Mouse (Mus musculus) neutrophil, adult 5-6 weeks (primary cell): ENCODE measurements around the gene Zfp710. TPM values are rescaled to one million over a fixed set of nuclear protein-coding genes. Genes with fewer than 3 reads are reported as not detected.

ENCODE experiments used
- ATAC-seq: fragments of 151-379, 151-347 bp; 2 replicates; pipeline ENCODE4 v1.8.0; 2017; ENCODE audit warnings: mild to moderate bottlenecking, moderate TSS enrichment; ENCODE audit not compliant: insufficient number of reproducible peaks, poor library complexity, low FRiP score, severe bottlenecking; ENCODE audit errors: extremely low read depth
- total RNA-seq: library from RNA; stranded (forward); fragments of 200-1000 nt; gene quantifications from 2 replicates; pipeline ENCODE4 v1.2.3, GENCODE M21; 2017

The Zfp710 gene
- total RNA-seq, 1 experiment from 2014 or later, result 67.2 TPM

GRCm38 (mm10) chr7:80025391-80026117 lies 940 bp downstream of the Zfp710 start:
- ATAC-seq, result no peak

DNA sequence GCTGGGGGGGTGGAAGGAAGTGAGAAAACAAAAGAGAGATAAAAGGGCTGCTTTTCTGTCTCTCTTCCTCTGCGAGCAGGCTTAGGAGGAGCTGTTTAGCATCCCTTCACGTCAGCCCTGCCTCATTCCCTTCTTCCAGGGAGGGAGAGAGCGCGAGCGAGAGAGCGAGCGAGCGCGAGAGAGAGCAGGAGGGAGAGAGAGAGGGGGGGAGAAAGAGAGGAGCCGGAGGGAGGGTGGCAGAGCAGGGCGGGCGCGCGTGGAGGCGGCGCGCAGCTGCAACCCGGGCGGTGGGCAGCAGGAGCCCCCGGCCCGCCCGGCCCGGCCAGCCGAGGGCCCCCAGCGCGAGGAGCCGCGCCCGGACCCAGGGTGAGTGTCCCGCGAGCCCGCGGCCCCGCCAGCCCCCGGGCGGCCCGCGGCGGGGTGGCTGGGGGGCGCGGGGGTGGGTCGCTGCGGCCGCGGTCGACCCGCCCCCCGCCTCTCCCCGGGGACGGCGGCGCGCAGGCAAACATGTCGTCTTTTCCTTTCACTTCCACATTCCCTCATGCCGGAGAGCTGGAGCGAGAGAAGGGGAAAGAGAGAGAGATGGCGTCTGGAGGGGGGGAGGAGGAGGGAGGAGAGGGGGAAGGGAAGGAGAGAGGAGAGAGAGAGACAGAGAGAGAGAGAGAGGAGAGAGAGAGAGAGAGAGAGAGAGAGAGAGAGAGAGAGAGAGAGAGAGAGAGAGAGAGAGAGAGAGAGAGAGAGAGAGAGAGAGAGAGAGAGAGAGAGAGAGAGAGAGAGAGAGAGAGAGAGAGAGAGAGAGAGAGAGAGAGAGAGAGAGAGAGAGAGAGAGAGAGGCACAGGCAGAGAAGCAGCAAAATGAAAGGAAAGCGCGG lies 1.7 kb downstream of the Zfp710 start:
- no peak for ATAC-seq

- peak; percentile 28; the same call in 1 of the 2 replicates for ATAC-seq
Measured at GRCm38 (mm10) chr7:80026990-80027635, 2.5 kb downstream of the Zfp710 start.

GRCm38 (mm10) chr7:80027636-80028417 lies 3.2 kb downstream of the Zfp710 start:
- ATAC-seq, result no peak

- ATAC-seq, result no peak
Measured at GRCm38 (mm10) chr7:80028418-80028720, 3.8 kb downstream of the Zfp710 start.

DNA sequence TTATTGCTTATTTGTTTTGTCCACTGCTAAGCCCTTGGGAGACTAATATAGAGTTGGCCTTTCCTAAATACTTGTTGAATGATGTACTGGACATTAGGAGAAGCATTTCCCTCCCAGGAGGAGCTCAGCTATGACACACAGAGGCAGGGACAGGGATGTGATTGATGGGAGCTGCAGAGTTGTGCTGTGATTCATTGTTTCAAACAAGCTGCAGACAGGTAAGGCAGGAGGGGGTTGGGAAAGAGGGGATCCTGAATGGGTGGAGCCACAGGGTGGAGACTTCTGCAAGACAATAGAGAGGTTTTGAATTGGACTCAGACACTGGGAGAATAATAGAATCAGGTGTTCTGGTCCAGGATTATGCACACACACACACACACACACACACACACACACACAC lies 5.4 kb downstream of the Zfp710 start:
- ATAC-seq, result no peak

DNA sequence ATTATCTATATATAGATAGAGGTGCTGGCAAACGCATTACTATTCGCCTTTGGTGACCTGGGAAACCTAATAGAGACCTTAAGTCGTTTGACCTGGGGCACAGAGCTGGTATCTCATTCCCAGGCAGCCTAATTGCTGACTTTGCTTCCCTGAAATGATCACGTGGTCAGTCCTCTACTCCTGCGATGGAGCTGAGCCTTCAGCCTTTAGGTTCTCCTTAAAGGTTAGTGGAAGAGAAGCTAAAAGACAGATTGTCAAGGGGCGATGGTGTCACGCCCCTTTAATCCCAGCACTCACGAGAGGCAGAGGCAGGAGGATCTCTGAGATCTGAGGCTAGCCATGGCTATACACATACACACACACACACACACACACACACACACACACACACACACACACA lies 5.9 kb downstream of the Zfp710 start:
- no peak for ATAC-seq

- no peak for ATAC-seq
Measured at GRCm38 (mm10) chr7:80030987-80031386, 6.4 kb downstream of the Zfp710 start.

DNA sequence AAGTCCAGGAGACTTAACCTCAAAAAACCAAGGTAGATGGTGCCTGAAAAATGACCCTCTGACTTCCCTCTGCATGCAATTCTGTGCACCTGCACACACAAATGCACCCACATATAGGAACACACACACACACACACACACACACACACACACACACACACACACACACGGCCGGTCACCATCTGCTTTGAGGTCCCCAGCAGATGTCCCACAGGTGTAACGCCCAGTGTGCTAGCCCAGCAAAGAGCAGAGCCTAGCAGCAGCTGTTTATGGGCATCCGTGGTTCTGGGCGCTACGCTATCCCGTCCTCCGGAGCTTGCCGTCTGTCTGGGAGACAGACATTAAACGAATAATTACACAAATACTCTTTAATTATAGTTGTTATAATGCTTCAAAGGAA lies 6.9 kb downstream of the Zfp710 start:
- no peak for ATAC-seq

GRCm38 (mm10) chr7:80032216-80033052 lies 7.8 kb downstream of the Zfp710 start:
- ATAC-seq, result 0 out of 2 replicates have a peak, but pooled peaks have one; percentile 14

DNA sequence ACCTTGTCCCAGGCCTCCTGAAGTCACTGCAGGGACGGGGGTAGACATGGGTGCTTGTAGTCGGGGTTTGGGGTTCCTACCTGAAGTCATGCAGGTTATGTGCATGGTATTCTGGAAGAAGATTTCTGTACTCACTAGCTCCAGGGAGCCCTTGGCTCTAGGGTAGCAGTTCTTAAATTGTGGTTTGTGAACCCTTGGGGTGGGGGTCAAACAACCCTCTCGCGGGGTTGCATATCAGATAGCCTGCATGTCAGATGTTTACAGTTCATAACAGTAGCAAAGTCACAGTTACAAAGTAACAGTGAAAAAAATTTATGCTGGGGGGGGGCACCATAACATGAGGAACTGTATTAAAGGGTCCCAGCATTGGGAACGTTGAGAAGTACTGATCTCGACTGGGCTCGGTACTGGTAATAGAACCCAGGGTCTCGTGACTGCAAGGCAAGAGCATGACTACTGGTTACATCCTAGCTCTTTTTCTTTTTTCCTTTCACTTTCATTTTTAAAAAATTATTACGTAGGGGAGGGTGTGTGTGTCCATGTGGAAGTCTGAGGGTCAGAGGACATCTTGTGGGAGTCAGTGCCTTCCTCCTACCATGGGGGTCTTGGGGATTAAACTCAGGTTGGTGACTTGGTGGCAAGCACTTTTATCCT lies 8.6 kb downstream of the Zfp710 start:
- no peak for ATAC-seq

DNA sequence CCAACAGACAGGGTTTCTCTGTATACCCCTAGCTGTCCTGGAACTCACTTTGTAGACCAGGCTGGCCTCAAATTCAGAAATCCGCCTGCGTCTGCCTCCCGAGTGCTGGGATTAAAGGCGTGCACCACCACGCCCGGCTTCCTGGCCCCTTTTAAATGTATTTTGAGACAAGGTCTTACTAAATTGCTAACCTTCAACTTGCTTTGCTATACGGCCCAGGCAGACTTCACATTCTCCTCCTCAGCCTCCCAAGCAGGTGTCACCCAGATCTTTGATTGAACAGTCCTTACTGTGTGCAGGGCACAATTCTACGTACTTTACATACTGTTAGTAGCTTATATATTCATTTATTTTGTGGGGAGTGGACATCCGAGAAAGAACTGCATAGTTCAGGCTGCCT lies 9.2 kb downstream of the Zfp710 start:
- ATAC-seq, result no peak

DNA sequence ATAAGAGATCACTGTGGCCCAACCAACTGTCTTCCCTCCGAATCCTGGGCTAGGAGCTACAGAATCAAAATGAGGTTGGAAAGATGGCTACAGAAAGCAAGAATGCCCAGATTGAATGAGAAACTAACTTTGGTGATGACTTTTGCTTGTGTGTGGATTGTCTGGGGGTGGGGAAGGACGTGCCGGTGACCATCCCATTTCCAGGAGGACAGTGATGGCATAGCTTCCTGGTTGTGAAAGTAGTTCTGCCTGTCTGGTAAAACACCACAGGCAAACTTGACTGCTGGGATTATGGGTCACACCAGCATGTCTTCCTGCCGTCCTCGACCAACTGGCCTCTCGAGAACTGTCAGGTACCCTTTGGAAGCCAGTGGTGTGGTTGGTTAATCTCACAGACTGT lies 10.5 kb downstream of the Zfp710 start:
- ATAC-seq, result no peak

DNA sequence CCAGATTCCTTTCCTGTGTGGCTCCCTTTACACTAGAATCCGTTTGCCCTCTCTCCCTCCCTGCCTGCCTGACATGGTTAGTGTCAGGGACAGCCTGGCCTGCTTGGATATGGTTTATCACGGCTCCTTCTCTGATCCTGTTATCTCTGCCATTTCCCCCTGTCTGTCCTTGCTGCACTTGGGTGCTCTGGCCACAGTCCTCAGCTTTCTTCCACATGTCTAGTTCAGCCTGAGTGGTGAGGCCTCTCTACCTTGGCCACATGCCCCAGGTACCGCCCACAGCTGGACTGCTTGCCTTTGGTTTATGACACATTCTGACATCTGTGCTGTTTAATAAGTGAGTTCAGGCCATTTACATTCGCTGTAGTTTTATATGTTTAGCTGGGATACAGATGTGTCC lies 11.1 kb downstream of the Zfp710 start:
- ATAC-seq, result no peak

GRCm38 (mm10) chr7:80039699-80040098 lies 15.1 kb downstream of the Zfp710 start:
- ATAC-seq, result no peak

GRCm38 (mm10) chr7:80044170-80044569 lies 19.6 kb downstream of the Zfp710 start:
- peak; percentile 27; the same call in 1 of the 2 replicates for ATAC-seq

DNA sequence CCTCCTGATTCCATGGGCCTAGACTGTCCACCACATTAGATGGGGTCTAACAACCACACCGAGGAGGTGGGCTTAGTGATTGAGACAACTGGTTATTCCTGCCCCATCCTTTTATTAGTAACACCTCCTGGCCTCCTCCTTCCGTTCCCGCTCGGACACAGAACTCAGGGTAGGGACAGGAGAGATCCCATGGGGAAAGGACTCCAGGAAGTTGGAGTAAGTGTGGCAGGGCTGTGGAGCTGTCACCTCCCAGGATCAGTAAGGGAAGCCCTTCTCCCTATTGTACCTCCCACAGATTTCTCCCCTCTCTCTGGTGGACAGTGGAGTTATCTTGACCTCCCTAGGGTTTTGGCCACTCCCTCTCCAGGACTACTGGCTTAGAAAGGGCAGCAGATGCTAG lies 22.4 kb downstream of the Zfp710 start:
- ATAC-seq, result no peak

DNA sequence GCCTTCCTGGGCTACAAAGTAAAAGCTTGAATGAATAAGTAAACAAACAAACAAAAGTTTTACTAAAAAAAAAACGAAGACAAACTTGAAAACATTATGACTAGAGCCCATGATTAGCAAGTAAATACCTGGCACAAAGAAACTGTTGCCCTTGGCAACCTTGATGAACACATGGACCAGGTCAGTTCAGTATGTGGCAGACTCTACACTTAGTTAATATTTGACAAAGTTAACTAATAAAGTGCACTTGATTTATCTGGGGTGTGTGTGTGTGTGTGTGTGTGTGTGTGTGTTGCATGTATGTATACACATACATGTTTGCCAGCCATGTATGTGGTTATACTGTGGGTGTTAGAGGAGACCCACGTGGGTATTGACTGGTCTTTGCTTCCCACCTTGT lies 25.1 kb downstream of the Zfp710 start:
- no peak for ATAC-seq
